Mouse (Mus musculus): ENCODE data around the gene Tcf12. TPM values are rescaled to one million over a fixed set of nuclear protein-coding genes. Genes with fewer than 3 reads are reported as not detected.

Gene Tcf12
- polyA plus RNA-seq, 1 experiment from 2014 or later = 9.9 TPM

GRCm38 (mm10) chr9:71874035-71874572, 237.6 kb downstream of the Tcf12 start:
- DNase-seq (no peak), ATAC-seq (ENCODE audit: low read depth) (no peak)
- WGBS (ENCODE audit: insufficient replicate concordance) = 58% methylated on average over 3 of the region's 3 CpGs
- H3K36me3 ChIP-seq = peaks cover 14% of the 10 kb centered on the region
- H3K9ac ChIP-seq = no peak overlapping the region
- no peaks in the 10 kb centered on the region for H3K9me3 ChIP-seq (replicated peaks)
- no peaks in the 10 kb centered on the region for H3K27me3 ChIP-seq
- no peaks in the 10 kb centered on the region for H3K4me1 ChIP-seq (replicated peaks)
- H3K4me2 ChIP-seq = no peak overlapping the region
- H3K27ac ChIP-seq = no peak overlapping the region
- H3K4me3 ChIP-seq (replicated peaks) = no peak overlapping the region

- Histone ChIP-seq H3K9ac (no peak overlapping the region), H3K27me3 (no peaks in the 10 kb centered on the region), H3K27ac (no peak overlapping the region), H3K4me2 (no peak overlapping the region), H3K4me3 (replicated peaks) (no peak overlapping the region), H3K36me3 (peaks cover 16% of the 10 kb centered on the region), H3K9me3 (replicated peaks) (no peaks in the 10 kb centered on the region), H3K4me1 (replicated peaks) (no peaks in the 10 kb centered on the region)
- no peak for DNase-seq
- WGBS (ENCODE audit: insufficient replicate concordance) = 83% methylated on average over 7 of the region's 7 CpGs
- ATAC-seq (ENCODE audit: low read depth) = no peak
Measured at GRCm38 (mm10) chr9:71863338-71863737, 248.3 kb downstream of the Tcf12 start.

GRCm38 (mm10) chr9:71861629-71862028, 250.0 kb downstream of the Tcf12 start:
- no peak for DNase-seq
- WGBS (ENCODE audit: insufficient replicate concordance) = 56% methylated on average over 2 of the region's 2 CpGs
- Histone ChIP-seq H3K4me1 (replicated peaks) (no peaks in the 10 kb centered on the region), H3K4me2 (no peak overlapping the region), H3K4me3 (replicated peaks) (no peak overlapping the region), H3K36me3 (peaks cover 16% of the 10 kb centered on the region), H3K9ac (no peak overlapping the region), H3K9me3 (replicated peaks) (no peaks in the 10 kb centered on the region), H3K27me3 (no peaks in the 10 kb centered on the region), H3K27ac (no peak overlapping the region)
- ATAC-seq (ENCODE audit: low read depth) = no peak

- Histone ChIP-seq H3K36me3 (peaks cover 46% of the 10 kb centered on the region), H3K4me3 (replicated peaks) (no peak overlapping the region), H3K4me1 (replicated peaks) (no peaks in the 10 kb centered on the region), H3K27me3 (no peaks in the 10 kb centered on the region), H3K27ac (no peak overlapping the region), H3K9ac (no peak overlapping the region), H3K4me2 (no peak overlapping the region), H3K9me3 (replicated peaks) (no peaks in the 10 kb centered on the region)
- WGBS (ENCODE audit: insufficient replicate concordance) = 84% methylated on average over 1 of the region's 1 CpGs
- DNase-seq = no peak
- ATAC-seq (ENCODE audit: low read depth) = no peak
Measured at GRCm38 (mm10) chr9:71857926-71858325, 253.7 kb downstream of the Tcf12 start.

- H3K9ac ChIP-seq = no peak overlapping the region
- ATAC-seq (ENCODE audit: low read depth) (no peak), DNase-seq (no peak)
- no peak overlapping the region for H3K4me2 ChIP-seq
- no peak overlapping the region for H3K27ac ChIP-seq
- H3K36me3 ChIP-seq = peaks cover 52% of the 10 kb centered on the region
- H3K9me3 ChIP-seq (replicated peaks) = no peaks in the 10 kb centered on the region
- no peak overlapping the region for H3K4me3 ChIP-seq (replicated peaks)
- 75% methylated on average over 3 of the region's 3 CpGs for WGBS (ENCODE audit: insufficient replicate concordance)
- peaks cover 3% of the 10 kb centered on the region; the same call in 1 of the 2 replicates for H3K4me1 ChIP-seq (replicated peaks)
- H3K27me3 ChIP-seq = no peaks in the 10 kb centered on the region
Measured at GRCm38 (mm10) chr9:71853904-71854303, 257.8 kb downstream of the Tcf12 start.

GRCm38 (mm10) chr9:71850283-71850682, 261.4 kb downstream of the Tcf12 start:
- Histone ChIP-seq H3K9ac (no peak overlapping the region), H3K27me3 (no peaks in the 10 kb centered on the region), H3K4me3 (replicated peaks) (no peak overlapping the region), H3K4me2 (no peak overlapping the region), H3K9me3 (replicated peaks) (no peaks in the 10 kb centered on the region), H3K27ac (no peak overlapping the region), H3K4me1 (replicated peaks) (peaks cover 12% of the 10 kb centered on the region; the same call in 1 of the 2 replicates), H3K36me3 (peaks cover 52% of the 10 kb centered on the region)
- ATAC-seq (ENCODE audit: low read depth) (no peak), DNase-seq (no peak)
- WGBS (ENCODE audit: insufficient replicate concordance) = 49% methylated on average over 1 of the region's 1 CpGs

GRCm38 (mm10) chr9:71848392-71848791, 263.3 kb downstream of the Tcf12 start:
- no peaks in the 10 kb centered on the region for H3K27me3 ChIP-seq
- no peaks in the 10 kb centered on the region for H3K9me3 ChIP-seq (replicated peaks)
- no peak overlapping the region for H3K9ac ChIP-seq
- no peak overlapping the region for H3K4me2 ChIP-seq
- H3K4me1 ChIP-seq (replicated peaks) = peaks cover 12% of the 10 kb centered on the region; the same call in 1 of the 2 replicates
- ATAC-seq (ENCODE audit: low read depth) (peak; percentile 48; the same call in 1 of the 2 replicates), DNase-seq (no peak)
- WGBS (ENCODE audit: insufficient replicate concordance) = 54% methylated on average over 3 of the region's 3 CpGs
- no peak overlapping the region for H3K27ac ChIP-seq
- peaks cover 53% of the 10 kb centered on the region for H3K36me3 ChIP-seq
- no peak overlapping the region for H3K4me3 ChIP-seq (replicated peaks)

- peaks cover 48% of the 10 kb centered on the region for H3K36me3 ChIP-seq
- WGBS (ENCODE audit: insufficient replicate concordance) = 55% methylated on average over 9 of the region's 9 CpGs
Measured at GRCm38 (mm10) chr9:71847921-71848320, 263.8 kb downstream of the Tcf12 start.

GRCm38 (mm10) chr9:71841850-71842249, 269.8 kb downstream of the Tcf12 start:
- ATAC-seq (ENCODE audit: low read depth) = no peak
- H3K9me3 ChIP-seq (replicated peaks) = no peaks in the 10 kb centered on the region
- peaks cover 3% of the 10 kb centered on the region; the same call in 1 of the 2 replicates for H3K4me1 ChIP-seq (replicated peaks)
- H3K4me3 ChIP-seq (replicated peaks) = no peak overlapping the region
- no peaks in the 10 kb centered on the region for H3K27me3 ChIP-seq
- no peak overlapping the region for H3K9ac ChIP-seq
- peaks cover 38% of the 10 kb centered on the region for H3K36me3 ChIP-seq
- WGBS (ENCODE audit: insufficient replicate concordance) = 72% methylated on average over 5 of the region's 5 CpGs
- DNase-seq = no peak
- H3K27ac ChIP-seq = no peak overlapping the region
- no peak overlapping the region for H3K4me2 ChIP-seq

More at GRCm38 (mm10) chr9:71847921-71848320, 263.8 kb downstream of the Tcf12 start:
- no peak overlapping the region for H3K4me2 ChIP-seq
- ATAC-seq (ENCODE audit: low read depth) (no peak), DNase-seq (no peak)
- no peak overlapping the region for H3K9ac ChIP-seq
- no peaks in the 10 kb centered on the region for H3K27me3 ChIP-seq
- H3K27ac ChIP-seq = no peak overlapping the region
- H3K4me3 ChIP-seq (replicated peaks) = no peak overlapping the region
- H3K9me3 ChIP-seq (replicated peaks) = no peaks in the 10 kb centered on the region
- H3K4me1 ChIP-seq (replicated peaks) = peaks cover 12% of the 10 kb centered on the region; the same call in 1 of the 2 replicates

- H3K27me3 ChIP-seq = no peaks in the 10 kb centered on the region
- WGBS (ENCODE audit: insufficient replicate concordance) = 63% methylated on average over 5 of the region's 5 CpGs
- DNase-seq = no peak
Measured at GRCm38 (mm10) chr9:71837366-71837765, 274.3 kb downstream of the Tcf12 start.

GRCm38 (mm10) chr9:71836366-71836765, 275.3 kb downstream of the Tcf12 start:
- no peaks in the 10 kb centered on the region for H3K27me3 ChIP-seq
- 67% methylated on average over 1 of the region's 1 CpGs for WGBS (ENCODE audit: insufficient replicate concordance)
- H3K9ac ChIP-seq = no peak overlapping the region
- H3K36me3 ChIP-seq = no peaks in the 10 kb centered on the region
- no peaks in the 10 kb centered on the region for H3K9me3 ChIP-seq (replicated peaks)
- no peak overlapping the region for H3K4me2 ChIP-seq
- no peak overlapping the region for H3K4me3 ChIP-seq (replicated peaks)
- DNase-seq (no peak), ATAC-seq (ENCODE audit: low read depth) (no peak)
- H3K4me1 ChIP-seq (replicated peaks) = peaks cover 15% of the 10 kb centered on the region
- H3K27ac ChIP-seq = no peak overlapping the region

More at GRCm38 (mm10) chr9:71837366-71837765, 274.3 kb downstream of the Tcf12 start:
- H3K27ac ChIP-seq = no peak overlapping the region
- no peak overlapping the region for H3K4me2 ChIP-seq
- H3K4me3 ChIP-seq (replicated peaks) = no peak overlapping the region
- H3K9me3 ChIP-seq (replicated peaks) = no peaks in the 10 kb centered on the region
- no peak overlapping the region for H3K9ac ChIP-seq
- H3K36me3 ChIP-seq = peaks cover 8% of the 10 kb centered on the region
- peaks cover 10% of the 10 kb centered on the region; the same call in 1 of the 2 replicates for H3K4me1 ChIP-seq (replicated peaks)
- no peak for ATAC-seq (ENCODE audit: low read depth)

- H3K9me3 ChIP-seq (replicated peaks) = no peaks in the 10 kb centered on the region
- no peak overlapping the region for H3K9ac ChIP-seq
- H3K4me2 ChIP-seq = no peak overlapping the region
- H3K27me3 ChIP-seq = no peaks in the 10 kb centered on the region
- H3K27ac ChIP-seq = no peak overlapping the region
- 44% methylated on average over 2 of the region's 2 CpGs for WGBS (ENCODE audit: insufficient replicate concordance)
- H3K4me3 ChIP-seq (replicated peaks) = no peak overlapping the region
- DNase-seq (no peak), ATAC-seq (ENCODE audit: low read depth) (no peak)
- H3K4me1 ChIP-seq (replicated peaks) = peaks cover 16% of the 10 kb centered on the region
- no peaks in the 10 kb centered on the region for H3K36me3 ChIP-seq
Measured at GRCm38 (mm10) chr9:71835203-71835815, 276.4 kb downstream of the Tcf12 start.
